Mouse (Mus musculus) forebrain, embryonic 10.5 days (tissue): ENCODE measurements around the gene Psat1. TPM values are rescaled to one million over a fixed set of nuclear protein-coding genes. Genes with fewer than 3 reads are reported as not detected.

Source experiments
- DNase-seq: peaks from one replicate; pipeline ENCODE4 v3.0.0-alpha.2; 2017; ENCODE audit warnings: low spot score; ENCODE audit errors: extremely low spot score
- H3K27ac ChIP-seq: fragments of 300-500 bp; sonication (generic); 2 replicates; pipeline ENCODE4 v1.5.1; 2016; ENCODE audit warnings: mild to moderate bottlenecking
- H3K27me3 ChIP-seq: fragments of 300-500 bp; sonication (generic); 2 replicates; pipeline ENCODE4 v1.6.1; 2016; ENCODE audit warnings: mild to moderate bottlenecking; ENCODE audit not compliant: poor library complexity, severe bottlenecking
- H3K36me3 ChIP-seq: fragments of 300-500 bp; sonication (generic); replicated peaks from 2 replicates; pipeline ENCODE4 v1.6.1; 2016; ENCODE audit warnings: mild to moderate bottlenecking, moderate library complexity
- H3K4me1 ChIP-seq: fragments of 300-500 bp; sonication (generic); 2 replicates; pipeline ENCODE4 v1.6.1; 2016
- H3K4me3 ChIP-seq: fragments of 300-500 bp; sonication (generic); 2 replicates; pipeline ENCODE4 v1.5.1; 2016; ENCODE audit warnings: mild to moderate bottlenecking, moderate library complexity
- H3K9me3 ChIP-seq: fragments of 300-500 bp; sonication (generic); 2 replicates; pipeline ENCODE4 v1.6.1; 2016; ENCODE audit warnings: mild to moderate bottlenecking, moderate library complexity
- WGBS: fragments of 180-500 bp; shearing (Covaris S2); methylation state at CpG from one replicate; pipeline ENCODE4 v1.1.7; 2016; 5-methylcytosine and 5-hydroxymethylcytosine counted together
- polyA plus RNA-seq: library from polyadenylated mRNA; unstranded; fragments of >200 nt; fragmentation: Nextera tagmentation; extraction: Ambion mirVana; gene quantifications from 2 replicates; pipeline ENCODE4 v1.2.1, GENCODE M21; 2016

Psat1 gene
- polyA plus RNA-seq, 1 experiment from 2014 or later, result 158 TPM

- H3K27ac ChIP-seq, result no peak overlapping the region
- peaks cover 76% of the 10 kb centered on the region for H3K36me3 ChIP-seq
- peaks cover 14% of the 10 kb centered on the region for H3K4me1 ChIP-seq
- H3K4me3 ChIP-seq, result no peak overlapping the region
- WGBS, result 95% methylated on average over 7 of the region's 7 CpGs
- no peak for DNase-seq
- H3K9me3 ChIP-seq, result no peaks in the 10 kb centered on the region
- H3K27me3 ChIP-seq, result no peaks in the 10 kb centered on the region
Observed at GRCm38 (mm10) chr19:15918111-15918510, 29.0 kb downstream of the Psat1 start.

DNA sequence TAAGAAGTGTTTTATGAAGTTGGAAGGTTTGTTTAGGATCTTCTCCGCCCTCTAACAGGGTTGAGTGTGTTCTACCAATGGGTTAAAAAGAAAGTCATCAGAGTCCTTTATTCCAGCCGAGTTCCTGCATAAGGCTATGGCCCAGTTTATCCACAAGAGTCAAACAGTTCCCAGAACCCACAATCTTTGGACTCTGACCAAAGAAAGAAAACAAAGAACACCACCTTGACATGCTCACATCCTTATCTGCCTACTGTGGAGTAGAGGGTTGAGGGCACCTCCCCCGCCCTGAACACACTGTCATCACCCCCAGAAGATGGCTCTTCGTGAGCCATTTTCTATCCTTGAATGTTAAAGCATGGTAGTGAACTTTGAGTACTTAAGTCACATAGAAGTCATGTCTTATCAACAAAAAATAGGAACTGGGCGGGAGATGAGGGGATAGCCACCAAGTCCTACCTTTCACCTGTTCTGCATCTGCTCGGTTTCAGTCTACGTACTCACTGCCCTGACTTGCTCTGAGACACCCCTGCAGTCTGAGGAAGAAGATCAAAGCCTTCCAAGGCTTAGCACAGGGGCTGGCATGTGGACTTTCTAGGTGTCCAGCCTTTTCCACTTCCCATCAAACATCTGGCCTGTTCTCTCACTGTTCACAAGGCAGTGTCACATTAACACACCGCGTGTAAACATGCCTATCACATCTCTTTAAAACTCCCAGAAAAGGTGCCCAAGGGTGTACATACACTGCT lies 33.7 kb downstream of the Psat1 start:
- 96% methylated on average over 9 of the region's 9 CpGs for WGBS

GRCm38 (mm10) chr19:15911441-15911840 lies 35.7 kb downstream of the Psat1 start:
- Histone ChIP-seq H3K27me3 (no peaks in the 10 kb centered on the region), H3K27ac (no peak overlapping the region), H3K4me1 (no peaks in the 10 kb centered on the region), H3K9me3 (no peaks in the 10 kb centered on the region), H3K4me3 (no peak overlapping the region), H3K36me3 (peaks cover 98% of the 10 kb centered on the region)
- DNase-seq, result no peak
- WGBS, result 90% methylated on average over 5 of the region's 5 CpGs

More for the DNA sequence above, 33.7 kb downstream of the Psat1 start:
- H3K9me3 ChIP-seq, result no peaks in the 10 kb centered on the region
- no peaks in the 10 kb centered on the region for H3K4me1 ChIP-seq
- DNase-seq, result no peak
- no peak overlapping the region for H3K27ac ChIP-seq
- H3K36me3 ChIP-seq, result peaks cover 98% of the 10 kb centered on the region
- H3K4me3 ChIP-seq, result no peak overlapping the region
- H3K27me3 ChIP-seq, result no peaks in the 10 kb centered on the region

GRCm38 (mm10) chr19:15910987-15911386 lies 36.1 kb downstream of the Psat1 start:
- no peaks in the 10 kb centered on the region for H3K9me3 ChIP-seq
- DNase-seq, result no peak
- H3K4me1 ChIP-seq, result no peaks in the 10 kb centered on the region
- no peak overlapping the region for H3K27ac ChIP-seq
- H3K4me3 ChIP-seq, result no peak overlapping the region
- H3K27me3 ChIP-seq, result no peaks in the 10 kb centered on the region
- peaks cover 98% of the 10 kb centered on the region for H3K36me3 ChIP-seq
- 93% methylated on average over 3 of the region's 3 CpGs for WGBS

GRCm38 (mm10) chr19:15910488-15910887 lies 36.6 kb downstream of the Psat1 start:
- 100% methylated on average over 1 of the region's 1 CpGs for WGBS
- Histone ChIP-seq H3K4me1 (no peaks in the 10 kb centered on the region), H3K9me3 (no peaks in the 10 kb centered on the region), H3K27ac (no peak overlapping the region), H3K27me3 (no peaks in the 10 kb centered on the region), H3K36me3 (peaks cover 100% of the 10 kb centered on the region), H3K4me3 (no peak overlapping the region)
- DNase-seq, result no peak

DNA sequence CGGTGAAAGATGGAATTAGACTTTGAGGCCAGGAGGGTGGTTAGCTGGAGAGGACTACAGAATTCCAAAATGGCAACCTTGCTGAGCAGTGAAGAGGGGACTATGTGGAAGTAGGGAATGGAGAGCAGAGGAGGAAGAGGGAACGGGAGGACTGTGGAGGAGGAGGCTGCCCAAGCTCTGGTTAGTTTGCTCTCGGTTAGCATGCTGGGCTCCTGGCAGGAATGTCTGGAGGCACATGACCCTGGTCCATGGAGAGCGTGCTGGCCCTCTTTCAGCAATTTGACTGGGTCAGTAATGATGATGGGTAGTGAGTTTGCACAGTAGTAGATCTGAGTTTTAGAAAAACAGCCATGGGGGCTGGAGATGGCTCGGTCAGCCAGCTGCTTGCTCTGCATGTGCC lies 39.1 kb downstream of the Psat1 start:
- Histone ChIP-seq H3K9me3 (no peaks in the 10 kb centered on the region), H3K27me3 (no peaks in the 10 kb centered on the region), H3K36me3 (peaks cover 89% of the 10 kb centered on the region), H3K4me3 (no peak overlapping the region), H3K4me1 (peaks cover 18% of the 10 kb centered on the region), H3K27ac (no peak overlapping the region)
- no peak for DNase-seq
- WGBS, result 93% methylated on average over 5 of the region's 5 CpGs

DNA sequence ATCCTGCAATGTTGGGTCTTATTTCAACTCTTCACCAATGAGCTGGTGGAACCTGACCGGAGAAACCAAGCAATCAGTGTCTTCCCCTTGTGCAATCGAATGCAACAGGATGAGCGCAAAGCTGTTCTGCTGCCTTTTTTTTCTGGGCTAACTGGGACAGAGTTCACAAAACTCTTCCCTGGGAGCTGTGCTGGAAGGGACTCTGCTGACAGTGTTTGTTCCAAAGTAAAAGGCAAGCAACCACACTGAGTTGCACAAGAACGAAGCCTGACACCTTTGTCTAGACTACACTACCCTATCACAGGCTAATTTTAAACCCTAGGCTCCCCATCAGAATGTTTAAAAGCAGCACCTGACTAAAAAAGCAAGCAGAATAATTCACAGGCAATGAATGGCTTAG lies 42.4 kb downstream of the Psat1 start:
- no peaks in the 10 kb centered on the region for H3K27me3 ChIP-seq
- H3K4me1 ChIP-seq, result peaks cover 23% of the 10 kb centered on the region
- H3K4me3 ChIP-seq, result no peak overlapping the region
- H3K36me3 ChIP-seq, result peaks cover 61% of the 10 kb centered on the region
- no peaks in the 10 kb centered on the region for H3K9me3 ChIP-seq
- 93% methylated on average over 4 of the region's 4 CpGs for WGBS
- DNase-seq, result no peak
- no peak overlapping the region for H3K27ac ChIP-seq

DNA sequence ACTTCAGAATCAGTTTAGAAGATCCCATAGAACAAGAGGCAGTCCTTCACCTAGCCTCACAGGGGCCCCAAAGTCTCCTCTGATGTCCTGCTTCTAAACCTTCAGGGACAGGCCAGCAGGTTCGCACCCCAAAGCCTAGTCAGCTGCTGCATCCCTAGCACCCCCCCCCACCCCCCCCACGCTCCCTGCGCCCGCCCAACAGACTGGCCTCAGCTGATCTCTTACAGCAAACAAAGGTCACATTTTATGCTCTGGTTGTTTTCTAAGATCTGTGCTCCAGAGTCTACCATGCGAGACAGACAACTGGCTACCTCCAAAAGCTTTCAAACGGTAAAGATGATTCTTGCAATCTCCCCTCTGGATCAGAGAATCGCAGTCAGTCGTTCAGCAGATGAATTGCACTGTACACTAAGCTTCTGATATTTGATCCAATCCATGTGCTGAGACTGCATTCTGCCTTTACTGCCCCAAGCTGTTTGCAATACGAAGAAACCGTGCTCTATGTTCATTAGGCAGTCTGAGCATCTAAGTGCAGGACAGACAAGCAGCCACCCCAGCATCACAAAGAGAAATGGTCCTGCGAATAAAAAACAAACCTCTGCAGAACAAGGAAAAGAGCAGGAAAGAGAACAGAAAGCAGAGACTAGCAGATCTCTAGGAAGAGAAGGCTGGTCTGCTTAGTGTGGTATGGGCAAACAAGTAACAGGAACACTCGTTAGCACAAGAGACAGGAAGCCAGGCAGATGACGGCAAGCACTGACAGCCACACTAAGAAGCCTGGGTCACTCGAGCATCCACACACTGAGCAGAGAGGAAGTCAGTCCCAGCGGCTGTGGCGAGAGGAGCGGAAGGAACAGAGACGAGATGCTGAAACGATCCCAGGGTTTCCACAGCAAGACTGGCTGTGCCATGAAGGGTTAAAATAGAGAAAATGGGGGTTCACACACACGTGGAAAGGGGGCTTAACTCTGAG lies 43.3 kb downstream of the Psat1 start:
- DNase-seq, result no peak
- peaks cover 23% of the 10 kb centered on the region for H3K4me1 ChIP-seq

GRCm38 (mm10) chr19:15895681-15896080 lies 51.5 kb downstream of the Psat1 start:
- DNase-seq, result no peak
- H3K4me3 ChIP-seq, result no peak overlapping the region
- no peaks in the 10 kb centered on the region for H3K36me3 ChIP-seq
- H3K27me3 ChIP-seq, result no peaks in the 10 kb centered on the region
- no peak overlapping the region for H3K27ac ChIP-seq
- H3K9me3 ChIP-seq, result no peaks in the 10 kb centered on the region
- H3K4me1 ChIP-seq, result no peaks in the 10 kb centered on the region
- 95% methylated on average over 3 of the region's 3 CpGs for WGBS

More for the DNA sequence above, 43.3 kb downstream of the Psat1 start:
- WGBS, result 39% methylated on average over 20 of the region's 20 CpGs
- Histone ChIP-seq H3K27ac (peak overlapping the region; percentile 9), H3K36me3 (peaks cover 51% of the 10 kb centered on the region), H3K9me3 (no peaks in the 10 kb centered on the region), H3K4me3 (peak overlapping the region; percentile 24; the same call in 1 of the 2 replicates), H3K27me3 (no peaks in the 10 kb centered on the region)

- no peaks in the 10 kb centered on the region for H3K9me3 ChIP-seq
- DNase-seq, result no peak
- H3K4me1 ChIP-seq, result no peaks in the 10 kb centered on the region
- 88% methylated on average over 4 of the region's 4 CpGs for WGBS
- no peaks in the 10 kb centered on the region for H3K36me3 ChIP-seq
- no peak overlapping the region for H3K4me3 ChIP-seq
- no peaks in the 10 kb centered on the region for H3K27me3 ChIP-seq
- no peak overlapping the region for H3K27ac ChIP-seq
Observed at GRCm38 (mm10) chr19:15892146-15892545, 55.0 kb downstream of the Psat1 start.

DNA sequence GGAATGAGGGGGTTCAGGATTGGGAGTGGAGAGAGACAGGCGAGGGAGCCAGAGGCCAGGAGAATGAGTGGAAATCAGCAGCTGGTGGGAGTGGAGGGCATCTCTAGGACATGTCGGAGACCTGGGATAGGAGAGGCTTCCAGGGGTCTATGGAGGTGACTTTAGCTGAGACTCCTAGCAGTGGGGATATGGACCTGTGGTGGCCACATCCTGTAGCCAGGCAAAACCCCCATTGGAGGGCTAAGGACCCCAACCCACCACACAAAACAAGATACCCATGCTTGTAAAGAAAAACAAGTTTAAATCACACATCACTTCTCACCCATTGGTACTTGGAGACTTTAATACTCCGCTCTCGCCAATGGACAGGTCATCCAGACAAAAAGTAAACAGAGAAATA lies 58.7 kb downstream of the Psat1 start:
- no peak overlapping the region for H3K27ac ChIP-seq
- no peak overlapping the region for H3K4me3 ChIP-seq
- no peaks in the 10 kb centered on the region for H3K27me3 ChIP-seq
- no peaks in the 10 kb centered on the region for H3K4me1 ChIP-seq
- no peaks in the 10 kb centered on the region for H3K36me3 ChIP-seq
- no peaks in the 10 kb centered on the region for H3K9me3 ChIP-seq
- no peak for DNase-seq
- 90% methylated on average over 4 of the region's 4 CpGs for WGBS

GRCm38 (mm10) chr19:15882705-15883426 lies 64.3 kb downstream of the Psat1 start:
- H3K36me3 ChIP-seq, result no peaks in the 10 kb centered on the region
- no peak for DNase-seq
- WGBS, result 78% methylated on average over 11 of the region's 11 CpGs
- H3K27me3 ChIP-seq, result no peaks in the 10 kb centered on the region
- no peaks in the 10 kb centered on the region for H3K4me1 ChIP-seq
- no peaks in the 10 kb centered on the region for H3K9me3 ChIP-seq
- no peak overlapping the region for H3K4me3 ChIP-seq
- no peak overlapping the region for H3K27ac ChIP-seq
